ENCODE assay signal across 9 mouse cellular contexts in the genomic region with DNA sequence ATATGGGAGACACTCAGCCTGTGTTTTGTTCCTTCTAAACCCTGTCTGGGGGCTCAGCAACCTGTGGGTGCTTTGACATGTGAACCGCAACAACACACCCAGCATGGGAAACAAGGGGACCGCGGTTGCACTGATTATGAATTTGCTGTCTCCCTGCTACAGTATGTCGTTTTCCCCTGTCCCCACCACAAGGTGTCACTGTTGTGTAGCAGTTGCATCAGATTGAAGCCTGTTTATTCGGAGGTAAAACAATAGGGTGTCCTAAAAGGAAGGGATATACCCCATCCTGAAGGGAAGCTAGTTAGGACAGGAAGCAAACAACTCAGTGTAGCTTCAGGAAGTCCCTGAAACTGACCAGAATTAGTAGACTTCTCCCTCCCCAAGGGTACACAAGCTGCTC. TPM values are rescaled to one million over a fixed set of nuclear protein-coding genes. Genes with fewer than 3 reads are reported as not detected.
DNase-seq lines count a peak whose midpoint lies in the region; ATAC-seq and TF ChIP-seq lines count a peak whose summit lies in the region.
"Had no signal": no experiment of that assay in that cellular context is flagged by ENCODE, and none has a peak within 500 bp of the region (broad histone marks: within the 10 kb centered on the region; RNA-seq: fewer than 3 reads in every experiment).

No protein-coding gene starts in this region.

- H3K9me3 ChIP-seq in embryonic facial prominence, embryonic 12.5 days = no peaks in the 10 kb centered on the region
- H3K9me3 ChIP-seq in hindbrain, embryonic 10.5 days = no peaks in the 10 kb centered on the region
- no peaks in the 10 kb centered on the region for H3K9me3 ChIP-seq in midbrain, embryonic 10.5 days (replicated peaks)
- H3K9me3 ChIP-seq: embryonic facial prominence, embryonic 13.5 days had no signal

- peak; percentile 70 for DNase-seq in kidney, adult 2 months
- no peak for DNase-seq in kidney, adult 11 months
- DNase-seq in adrenal gland, postnatal 10 days = peak; percentile 79
- peak; percentile 69 for DNase-seq in hindbrain, embryonic 10.5 days (ENCODE audit: low spot score)
- peak; percentile 57 to 78 for DNase-seq in layer of hippocampus, postnatal 36 days
- peak; percentile 64 for DNase-seq in midbrain, embryonic 10.5 days (ENCODE audit: low spot score)
- DNase-seq in splenic B cell, adult 2 months (ENCODE audit: low read depth, low spot score) = peak; percentile 69

- no peak overlapping the region for H3K4me2 ChIP-seq in embryonic facial prominence, embryonic 12.5 days (replicated peaks)
- H3K4me2 ChIP-seq: embryonic facial prominence, embryonic 13.5 days had no signal

- peak; percentile 77 for TF ChIP-seq CTCF in kidney, adult 2 months (conservative IDR thresholded peaks at IDR 0.05; ENCODE audit: insufficient read depth, insufficient read length, low read depth, low read length)

- no peak overlapping the region for H3K27ac ChIP-seq in kidney, adult 2 months (ENCODE audit: insufficient read depth, low read depth, low read length)
- H3K27ac ChIP-seq in embryonic facial prominence, embryonic 12.5 days = no peak overlapping the region
- 0 out of 2 replicates have a peak overlapping the region, but pooled peaks have one; percentile 6 for H3K27ac ChIP-seq in hindbrain, embryonic 10.5 days
- 0 out of 2 replicates have a peak overlapping the region, but pooled peaks have one; percentile 30 for H3K27ac ChIP-seq in midbrain, embryonic 10.5 days (replicated peaks)
- H3K27ac ChIP-seq: embryonic facial prominence, embryonic 13.5 days had no signal

- 0 out of 2 replicates have a peak, but pooled peaks have one; percentile 43 for ATAC-seq in embryonic facial prominence, embryonic 12.5 days (ENCODE audit: insufficient number of reproducible peaks, insufficient read depth, low FRiP score, low TSS enrichment)

- H3K9ac ChIP-seq in embryonic facial prominence, embryonic 12.5 days = no peak overlapping the region
- H3K9ac ChIP-seq: embryonic facial prominence, embryonic 13.5 days had no signal

- H3K36me3 ChIP-seq in kidney, adult 2 months (ENCODE audit: control insufficient read depth, insufficient read depth, low read length) = no peaks in the 10 kb centered on the region
- no peaks in the 10 kb centered on the region for H3K36me3 ChIP-seq in embryonic facial prominence, embryonic 12.5 days
- H3K36me3 ChIP-seq in hindbrain, embryonic 10.5 days = peaks cover 7% of the 10 kb centered on the region; the same call in 1 of the 2 replicates
- H3K36me3 ChIP-seq in midbrain, embryonic 10.5 days = peaks cover 7% of the 10 kb centered on the region
- no peaks in the 10 kb centered on the region for H3K36me3 ChIP-seq in splenic B cell, adult 2 months (ENCODE audit: control insufficient read depth, insufficient read depth, low read length, poor library complexity, severe bottlenecking)

- no peaks in the 10 kb centered on the region for H3K27me3 ChIP-seq in kidney, adult 2 months (replicated peaks; ENCODE audit: control insufficient read depth, insufficient read depth, low read length)
- no peaks in the 10 kb centered on the region for H3K27me3 ChIP-seq in embryonic facial prominence, embryonic 12.5 days
- no peaks in the 10 kb centered on the region for H3K27me3 ChIP-seq in hindbrain, embryonic 10.5 days (ENCODE audit: insufficient read depth, poor library complexity, severe bottlenecking)
- no peaks in the 10 kb centered on the region for H3K27me3 ChIP-seq in midbrain, embryonic 10.5 days (ENCODE audit: low read depth, poor library complexity, severe bottlenecking)
- no peaks in the 10 kb centered on the region for H3K27me3 ChIP-seq in splenic B cell, adult 2 months (ENCODE audit: control insufficient read depth, insufficient read depth, low read length, poor library complexity, severe bottlenecking)

- H3K4me1 ChIP-seq in kidney, adult 2 months (ENCODE audit: control insufficient read depth, insufficient read depth, low read length) = no peaks in the 10 kb centered on the region
- peaks cover 3% of the 10 kb centered on the region; the same call in 1 of the 2 replicates for H3K4me1 ChIP-seq in embryonic facial prominence, embryonic 12.5 days
- H3K4me1 ChIP-seq in hindbrain, embryonic 10.5 days (replicated peaks) = peaks cover 6% of the 10 kb centered on the region
- H3K4me1 ChIP-seq in midbrain, embryonic 10.5 days = peaks cover 3% of the 10 kb centered on the region; the same call in 1 of the 2 replicates

- no peak for TF ChIP-seq POLR2A in kidney, adult 2 months (IDR thresholded peaks at IDR 0.05; ENCODE audit: low read depth, low read length)

- no peak overlapping the region for H3K4me3 ChIP-seq in kidney, adult 2 months (ENCODE audit: insufficient read depth, low read depth, low read length)
- H3K4me3 ChIP-seq in embryonic facial prominence, embryonic 12.5 days = no peak overlapping the region
- no peak overlapping the region for H3K4me3 ChIP-seq in hindbrain, embryonic 10.5 days
- H3K4me3 ChIP-seq in midbrain, embryonic 10.5 days = no peak overlapping the region
- H3K4me3 ChIP-seq: embryonic facial prominence, embryonic 13.5 days had no signal

- WGBS in kidney, adult 2 months = 22% methylated on average over 5 of the region's 5 CpGs
- WGBS in embryonic facial prominence, embryonic 12.5 days = 32% methylated on average over 5 of the region's 5 CpGs
- WGBS in hindbrain, embryonic 10.5 days = 38% methylated on average over 5 of the region's 5 CpGs
- 37% methylated on average over 5 of the region's 5 CpGs for WGBS in midbrain, embryonic 10.5 days

RNA-seq across cellular contexts. Expression of gene Cck, which starts 16.0 kb away (rescaled TPM):
- 82.6 and 87.7 TPM in 2 replicates for polyA plus RNA-seq in kidney, adult 2 months (2012; rRNA removed)
- total RNA-seq in adrenal gland, postnatal 10 days (2021) = under 1 TPM; 0.78 to 0.97 TPM
- polyA plus RNA-seq in embryonic facial prominence, embryonic 12.5 days (2016; fragmentation: Nextera tagmentation; extraction: Ambion mirVana) = 1.0 and 1.2 TPM in 2 replicates
- 1.7 and 2.4 TPM in 2 replicates for polyA plus RNA-seq in hindbrain, embryonic 10.5 days (2016; fragmentation: Nextera tagmentation; extraction: Ambion mirVana)
- 100 to 1,000 TPM; 678 to 800 TPM for total RNA-seq in layer of hippocampus, postnatal 36 days (2021)
- 6.0 and 7.2 TPM in 2 replicates for polyA plus RNA-seq in midbrain, embryonic 10.5 days (2016; fragmentation: Nextera tagmentation; extraction: Ambion mirVana)

Comparison
In these comparisons a context has a peak if more than half of its experiments do, and no peak if none do; other contexts are left out.
1. H3K27ac ChIP-seq: peak in hindbrain, embryonic 10.5 days (single experiment) and midbrain, embryonic 10.5 days (single experiment); none in kidney, adult 2 months (single experiment) and embryonic facial prominence, embryonic 12.5 days (single experiment).
2. RNA of gene Cck, which starts 16.0 kb away (polyA plus RNA-seq): 82.6 to 87.7 TPM in kidney, adult 2 months; 6.0 to 7.2 TPM in midbrain, embryonic 10.5 days, 1.7 to 2.4 TPM in hindbrain, embryonic 10.5 days and 1.0 to 1.2 TPM in embryonic facial prominence, embryonic 12.5 days; every median in the first group is over 10 times any median in the second.